Mouse (Mus musculus) intestine, embryonic 15.5 days (tissue): ENCODE results near the gene Tsc2. TPM values are rescaled to one million over a fixed set of nuclear protein-coding genes. Genes with fewer than 3 reads are reported as not detected.
A peak's percentile ranks its signal among the peaks of the same experiment; 100 is the strongest.

ENCODE experiments used
- ATAC-seq: fragments of 200-750 bp; cut with Nextera tagmentation; 2 replicates; pipeline ENCODE4 v1.8.0; 2017; ENCODE audit warnings: moderate TSS enrichment, moderate library complexity
- H3K27ac ChIP-seq: fragments of 300-500 bp; sonication (generic); 2 replicates; pipeline ENCODE4 v1.5.1; 2015; ENCODE audit warnings: mild to moderate bottlenecking, inconsistent platforms
- H3K27me3 ChIP-seq: fragments of 300-500 bp; sonication (generic); replicated peaks from 2 replicates; pipeline ENCODE4 v1.6.1; 2015; ENCODE audit warnings: inconsistent platforms
- H3K36me3 ChIP-seq: fragments of 300-500 bp; sonication (generic); 2 replicates; pipeline ENCODE4 v1.6.1; 2015; ENCODE audit warnings: inconsistent platforms
- H3K4me1 ChIP-seq: fragments of 300-500 bp; sonication (generic); replicated peaks from 2 replicates; pipeline ENCODE4 v1.6.1; 2015; ENCODE audit warnings: inconsistent platforms
- H3K4me2 ChIP-seq: fragments of 300-500 bp; sonication (generic); replicated peaks from 2 replicates; pipeline ENCODE4 v1.6.1; 2015; ENCODE audit warnings: mild to moderate bottlenecking, inconsistent platforms
- H3K4me3 ChIP-seq: fragments of 300-500 bp; sonication (generic); replicated peaks from 2 replicates; pipeline ENCODE4 v1.5.1; 2015; ENCODE audit warnings: inconsistent platforms
- H3K9ac ChIP-seq: fragments of 300-500 bp; sonication (generic); 2 replicates; pipeline ENCODE4 v1.6.1; 2015; ENCODE audit warnings: inconsistent platforms
- H3K9me3 ChIP-seq: fragments of 300-500 bp; sonication (generic); 2 replicates; pipeline ENCODE4 v1.6.1; 2016; ENCODE audit warnings: inconsistent platforms
- WGBS: fragments of 180-500 bp; shearing (Covaris S2); methylation state at CpG from one replicate; pipeline ENCODE4 v1.1.7; 2015; 5-methylcytosine and 5-hydroxymethylcytosine counted together
- polyA plus RNA-seq: library from polyadenylated mRNA; unstranded; fragments of >200 nt; fragmentation: Nextera tagmentation; extraction: Ambion mirVana; gene quantifications from 2 replicates; pipeline ENCODE4 v1.2.1, GENCODE M21; 2015

Tsc2 gene
- polyA plus RNA-seq, 1 experiment from 2014 or later: 41.0 TPM

GRCm38 (mm10) chr17:24580287-24580686 lies 52.1 kb downstream of the Tsc2 start:
- Histone ChIP-seq H3K4me1 (no peaks in the 10 kb centered on the region), H3K4me3 (no peak overlapping the region), H3K27me3 (no peaks in the 10 kb centered on the region), H3K9ac (no peak overlapping the region), H3K9me3 (no peaks in the 10 kb centered on the region), H3K4me2 (no peak overlapping the region), H3K36me3 (peaks cover 46% of the 10 kb centered on the region), H3K27ac (no peak overlapping the region)
- WGBS: 97% methylated on average over 2 of the region's 2 CpGs
- no peak for ATAC-seq

DNA sequence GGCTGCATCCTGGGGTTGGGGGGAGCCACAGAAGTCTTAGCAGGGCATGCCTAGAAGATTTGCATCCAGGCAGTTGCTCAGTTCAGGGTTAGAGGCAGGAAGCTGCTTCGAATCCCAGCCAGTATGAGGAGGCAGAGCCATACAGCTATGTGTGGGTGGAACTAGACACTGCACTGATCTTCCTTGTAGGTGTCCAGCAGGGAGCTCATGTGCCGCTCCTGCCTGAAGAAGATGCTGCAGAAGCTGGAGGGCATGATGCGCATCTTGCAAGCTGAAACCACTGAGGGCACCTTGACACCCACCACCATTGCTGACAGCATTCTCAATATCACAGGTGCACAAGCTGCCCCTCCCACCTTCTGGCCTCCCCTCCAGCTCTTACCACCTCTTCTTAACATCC lies 52.9 kb downstream of the Tsc2 start:
- Histone ChIP-seq H3K27ac (no peak overlapping the region), H3K4me3 (no peak overlapping the region), H3K9ac (no peak overlapping the region), H3K9me3 (no peaks in the 10 kb centered on the region), H3K27me3 (no peaks in the 10 kb centered on the region), H3K4me2 (no peak overlapping the region), H3K4me1 (no peaks in the 10 kb centered on the region), H3K36me3 (peaks cover 46% of the 10 kb centered on the region)
- 97% methylated on average over 3 of the region's 3 CpGs for WGBS
- no peak for ATAC-seq

DNA sequence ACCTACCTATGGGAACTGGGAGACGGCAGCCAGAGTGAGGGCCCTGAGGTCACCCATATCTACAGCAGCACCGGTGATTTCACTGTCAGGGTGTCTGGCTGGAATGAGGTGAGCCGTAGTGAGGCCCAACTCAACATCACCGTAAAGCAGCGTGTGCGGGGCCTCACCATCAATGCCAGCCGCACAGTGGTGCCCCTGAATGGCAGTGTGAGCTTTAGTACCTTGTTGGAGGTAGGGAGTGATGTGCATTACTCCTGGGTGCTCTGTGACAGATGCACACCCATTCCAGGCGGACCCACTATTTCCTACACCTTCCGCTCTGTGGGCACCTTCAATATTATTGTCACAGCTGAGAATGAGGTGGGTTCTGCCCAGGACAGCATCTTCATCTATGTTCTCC lies 58.6 kb downstream of the Tsc2 start:
- Histone ChIP-seq H3K27ac (no peak overlapping the region), H3K9me3 (no peaks in the 10 kb centered on the region), H3K4me1 (no peaks in the 10 kb centered on the region), H3K4me2 (no peak overlapping the region), H3K4me3 (no peak overlapping the region), H3K9ac (no peak overlapping the region), H3K27me3 (no peaks in the 10 kb centered on the region), H3K36me3 (peaks cover 38% of the 10 kb centered on the region)
- ATAC-seq: no peak
- WGBS: 91% methylated on average over 9 of the region's 9 CpGs

- Histone ChIP-seq H3K27ac (no peak overlapping the region), H3K27me3 (no peaks in the 10 kb centered on the region), H3K4me3 (no peak overlapping the region), H3K4me1 (no peaks in the 10 kb centered on the region), H3K9ac (no peak overlapping the region), H3K9me3 (no peaks in the 10 kb centered on the region), H3K36me3 (peaks cover 33% of the 10 kb centered on the region), H3K4me2 (no peak overlapping the region)
- 93% methylated on average over 12 of the region's 12 CpGs for WGBS
- no peak for ATAC-seq
Measured at GRCm38 (mm10) chr17:24572651-24573245, 59.7 kb downstream of the Tsc2 start.

DNA sequence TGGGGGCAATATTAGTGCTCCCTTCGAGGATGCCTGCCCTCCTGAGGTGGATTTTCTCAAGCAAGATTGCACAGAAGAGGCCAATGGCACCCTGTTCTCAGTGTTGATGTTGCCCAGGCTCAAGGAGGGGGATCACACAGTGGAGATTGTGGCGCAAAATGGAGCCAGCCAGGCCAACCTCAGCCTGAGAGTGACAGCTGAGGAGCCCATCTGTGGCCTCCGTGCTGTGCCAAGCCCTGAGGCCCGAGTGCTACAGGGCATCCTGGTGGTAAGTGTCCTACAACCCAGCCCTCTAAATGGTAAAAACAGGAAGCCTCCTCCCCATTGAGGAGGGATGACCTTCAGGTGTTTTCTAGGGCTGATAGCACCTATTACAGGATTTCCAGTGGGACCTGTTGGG lies 62.6 kb downstream of the Tsc2 start:
- H3K27ac ChIP-seq: no peak overlapping the region
- no peaks in the 10 kb centered on the region for H3K27me3 ChIP-seq
- H3K4me1 ChIP-seq: peaks cover 14% of the 10 kb centered on the region
- no peak overlapping the region for H3K4me3 ChIP-seq
- H3K36me3 ChIP-seq: peaks cover 34% of the 10 kb centered on the region
- H3K9ac ChIP-seq: no peak overlapping the region
- WGBS: 90% methylated on average over 4 of the region's 4 CpGs
- no peaks in the 10 kb centered on the region for H3K9me3 ChIP-seq
- no peak overlapping the region for H3K4me2 ChIP-seq
- ATAC-seq: no peak

GRCm38 (mm10) chr17:24567034-24567779 lies 65.2 kb downstream of the Tsc2 start:
- no peaks in the 10 kb centered on the region for H3K27me3 ChIP-seq
- peak overlapping the region; percentile 51 for H3K27ac ChIP-seq
- H3K9me3 ChIP-seq: no peaks in the 10 kb centered on the region
- H3K36me3 ChIP-seq: peaks cover 23% of the 10 kb centered on the region; the same call in 1 of the 2 replicates
- H3K4me2 ChIP-seq: no peak overlapping the region
- H3K4me1 ChIP-seq: peaks cover 14% of the 10 kb centered on the region
- peak; percentile 85 for ATAC-seq
- WGBS: 60% methylated on average over 8 of the region's 8 CpGs
- no peak overlapping the region for H3K4me3 ChIP-seq
- H3K9ac ChIP-seq: 0 out of 2 replicates have a peak overlapping the region, but pooled peaks have one; percentile 10

GRCm38 (mm10) chr17:24565792-24566191 lies 66.6 kb downstream of the Tsc2 start:
- no peaks in the 10 kb centered on the region for H3K9me3 ChIP-seq
- H3K27me3 ChIP-seq: no peaks in the 10 kb centered on the region
- peaks cover 22% of the 10 kb centered on the region; the same call in 1 of the 2 replicates for H3K36me3 ChIP-seq
- H3K9ac ChIP-seq: no peak overlapping the region
- H3K4me1 ChIP-seq: peaks cover 14% of the 10 kb centered on the region
- H3K4me3 ChIP-seq: no peak overlapping the region
- H3K4me2 ChIP-seq: no peak overlapping the region
- ATAC-seq: 0 out of 2 replicates have a peak, but pooled peaks have one; percentile 31
- WGBS: 79% methylated on average over 3 of the region's 3 CpGs
- no peak overlapping the region for H3K27ac ChIP-seq

DNA sequence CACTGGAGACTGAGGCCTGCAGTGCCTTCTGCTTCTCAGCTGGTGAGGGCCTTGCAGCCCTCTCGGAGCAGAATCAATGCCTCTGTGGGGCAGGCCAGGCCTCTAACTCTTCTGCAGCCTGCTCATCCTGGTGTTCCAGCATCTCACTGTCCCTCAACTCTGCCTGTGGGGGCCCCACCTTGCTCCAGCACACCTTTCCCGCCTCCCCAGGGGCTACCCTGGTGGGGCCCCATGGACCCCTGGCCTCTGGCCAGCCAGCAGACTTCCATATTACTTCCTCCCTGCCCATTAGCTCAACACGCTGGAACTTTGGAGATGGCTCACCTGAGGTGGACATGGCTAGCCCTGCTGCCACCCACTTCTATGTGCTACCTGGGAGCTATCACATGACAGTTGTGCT lies 67.3 kb downstream of the Tsc2 start:
- Histone ChIP-seq H3K9me3 (no peaks in the 10 kb centered on the region), H3K36me3 (peaks cover 19% of the 10 kb centered on the region; the same call in 1 of the 2 replicates), H3K27ac (no peak overlapping the region), H3K27me3 (no peaks in the 10 kb centered on the region), H3K9ac (no peak overlapping the region), H3K4me3 (no peak overlapping the region), H3K4me2 (no peak overlapping the region), H3K4me1 (peaks cover 14% of the 10 kb centered on the region)
- ATAC-seq: no peak
- WGBS: 85% methylated on average over 3 of the region's 3 CpGs

GRCm38 (mm10) chr17:24564422-24564821 lies 68.0 kb downstream of the Tsc2 start:
- H3K27me3 ChIP-seq: no peaks in the 10 kb centered on the region
- no peak overlapping the region for H3K4me3 ChIP-seq
- H3K4me1 ChIP-seq: peaks cover 16% of the 10 kb centered on the region
- ATAC-seq: no peak
- H3K36me3 ChIP-seq: peaks cover 13% of the 10 kb centered on the region; the same call in 1 of the 2 replicates
- no peaks in the 10 kb centered on the region for H3K9me3 ChIP-seq
- no peak overlapping the region for H3K9ac ChIP-seq
- H3K4me2 ChIP-seq: no peak overlapping the region
- H3K27ac ChIP-seq: no peak overlapping the region
- 92% methylated on average over 4 of the region's 4 CpGs for WGBS

GRCm38 (mm10) chr17:24563638-24564037 lies 68.8 kb downstream of the Tsc2 start:
- ATAC-seq: no peak
- no peak overlapping the region for H3K4me3 ChIP-seq
- no peak overlapping the region for H3K27ac ChIP-seq
- no peak overlapping the region for H3K4me2 ChIP-seq
- H3K9ac ChIP-seq: no peak overlapping the region
- 78% methylated on average over 5 of the region's 5 CpGs for WGBS
- H3K36me3 ChIP-seq: peaks cover 6% of the 10 kb centered on the region; the same call in 1 of the 2 replicates
- no peaks in the 10 kb centered on the region for H3K9me3 ChIP-seq
- H3K27me3 ChIP-seq: no peaks in the 10 kb centered on the region
- peaks cover 24% of the 10 kb centered on the region for H3K4me1 ChIP-seq

DNA sequence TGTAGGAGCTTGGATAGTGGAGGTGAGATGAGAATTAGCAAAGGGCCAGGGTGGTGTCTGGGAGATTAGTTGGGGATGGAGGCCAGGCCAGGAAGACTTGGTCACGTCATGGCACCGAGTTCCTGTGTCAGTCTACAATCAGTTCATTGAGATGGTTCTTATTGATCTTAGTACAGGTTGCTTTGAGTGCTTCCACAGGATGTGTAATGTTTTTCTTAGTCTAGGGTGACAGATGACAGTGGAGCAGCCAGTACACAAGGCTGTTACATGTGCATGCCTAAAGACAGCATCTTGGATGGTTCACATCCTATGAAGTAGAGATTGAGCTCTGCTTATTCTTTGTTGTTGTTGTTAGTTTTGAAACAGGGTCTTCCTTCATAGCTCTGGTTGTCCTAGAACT lies 70.8 kb downstream of the Tsc2 start:
- ATAC-seq: no peak
- no peak overlapping the region for H3K9ac ChIP-seq
- H3K36me3 ChIP-seq: peaks cover 3% of the 10 kb centered on the region; the same call in 1 of the 2 replicates
- H3K27me3 ChIP-seq: no peaks in the 10 kb centered on the region
- H3K9me3 ChIP-seq: no peaks in the 10 kb centered on the region
- H3K4me1 ChIP-seq: peaks cover 28% of the 10 kb centered on the region
- no peak overlapping the region for H3K4me2 ChIP-seq
- 88% methylated on average over 2 of the region's 2 CpGs for WGBS
- H3K27ac ChIP-seq: no peak overlapping the region
- H3K4me3 ChIP-seq: no peak overlapping the region

GRCm38 (mm10) chr17:24560301-24561028 lies 72.0 kb downstream of the Tsc2 start:
- WGBS: 83% methylated on average over 5 of the region's 5 CpGs
- H3K27ac ChIP-seq: no peak overlapping the region
- no peak overlapping the region for H3K4me2 ChIP-seq
- no peaks in the 10 kb centered on the region for H3K9me3 ChIP-seq
- H3K36me3 ChIP-seq: no peaks in the 10 kb centered on the region
- H3K4me1 ChIP-seq: peaks cover 27% of the 10 kb centered on the region
- H3K4me3 ChIP-seq: no peak overlapping the region
- no peak overlapping the region for H3K9ac ChIP-seq
- ATAC-seq: no peak
- H3K27me3 ChIP-seq: no peaks in the 10 kb centered on the region
